Mouse (Mus musculus): ENCODE data around the gene Gdf2.

GRCm38 (mm10) chr14:33904851-33905250 lies 36.0 kb upstream of the Gdf2 start:
- TF ChIP-seq POLR2A (IDR thresholded peaks at IDR 0.05; ENCODE audit: low read depth, low read length): no peak
- TF ChIP-seq CTCF (IDR thresholded peaks at IDR 0.05; ENCODE audit: extremely low read depth, insufficient read length, insufficient replicate concordance, low read depth, low read length): no peak
